Mouse (Mus musculus) intestine, postnatal 0 days (tissue): ENCODE data around the gene Nedd9. TPM values are rescaled to one million over a fixed set of nuclear protein-coding genes. Genes with fewer than 3 reads are reported as not detected.

Experiments used
- ATAC-seq: fragments of 200-750 bp; cut with Nextera tagmentation; 2 replicates; pipeline ENCODE4 v1.8.0; 2017; ENCODE audit warnings: mild to moderate bottlenecking, moderate TSS enrichment, moderate library complexity
- H3K27ac ChIP-seq: fragments of 300-500 bp; sonication (generic); 2 replicates; pipeline ENCODE4 v1.5.1; 2014; ENCODE audit warnings: mild to moderate bottlenecking, low read depth, low read length, moderate library complexity
- H3K27me3 ChIP-seq: fragments of 300-500 bp; sonication (generic); replicated peaks from 2 replicates; pipeline ENCODE4 v1.6.1; 2014; ENCODE audit warnings: low read length, mixed read lengths; ENCODE audit not compliant: control insufficient read depth, insufficient read depth
- H3K36me3 ChIP-seq: fragments of 300-500 bp; sonication (generic); 2 replicates; pipeline ENCODE4 v1.6.1; 2014; ENCODE audit warnings: mild to moderate bottlenecking, moderate library complexity; ENCODE audit not compliant: control insufficient read depth, insufficient read depth
- H3K4me1 ChIP-seq: fragments of 300-500 bp; sonication (generic); replicated peaks from 2 replicates; pipeline ENCODE4 v1.6.1; 2014; ENCODE audit warnings: antibody characterized with exemption, low read length, mixed read lengths; ENCODE audit not compliant: control insufficient read depth, insufficient read depth
- H3K4me2 ChIP-seq: fragments of 300-500 bp; sonication (generic); replicated peaks from 2 replicates; pipeline ENCODE4 v1.6.1; 2014; ENCODE audit warnings: low read depth, mild to moderate bottlenecking, moderate library complexity
- H3K4me3 ChIP-seq: fragments of 300-500 bp; sonication (generic); 2 replicates; pipeline ENCODE4 v1.5.1; 2014; ENCODE audit warnings: low read depth, low read length
- H3K9ac ChIP-seq: fragments of 300-500 bp; sonication (generic); 2 replicates; pipeline ENCODE4 v1.6.1; 2014; ENCODE audit warnings: mild to moderate bottlenecking, low read depth, low read length
- H3K9me3 ChIP-seq: fragments of 300-500 bp; sonication (generic); 2 replicates; pipeline ENCODE4 v1.6.1; 2016; ENCODE audit warnings: mixed run types; ENCODE audit not compliant: control insufficient read depth
- CTCF ChIP-seq: sonication (generic); IDR thresholded peaks from 2 replicates; pipeline ENCODE4 v1.5.1; 2016; ENCODE audit warnings: low read depth, mild to moderate bottlenecking, control low read depth, antibody characterized with exemption, moderate library complexity
- WGBS: fragments of 180-500 bp; shearing (Covaris S2); extraction: QIAGEN DNeasy Blood & Tissue Kit; methylation state at CpG from one replicate; pipeline ENCODE4 v1.1.7; 2014; 5-methylcytosine and 5-hydroxymethylcytosine counted together
- polyA plus RNA-seq: library from polyadenylated mRNA; unstranded; fragments of >200 nt; fragmentation: Nextera tagmentation; extraction: Ambion mirVana; gene quantifications from 2 replicates; pipeline ENCODE4 v1.2.1, GENCODE M21; 2015

Nedd9 gene
- polyA plus RNA-seq, 1 experiment from 2014 or later = 17.6 TPM

GRCm38 (mm10) chr13:41433201-41433600 is 54.0 kb downstream of the Nedd9 start:
- ATAC-seq = no peak
- Histone ChIP-seq H3K4me3 (no peak overlapping the region), H3K27me3 (no peaks in the 10 kb centered on the region), H3K4me2 (no peak overlapping the region), H3K9ac (no peak overlapping the region), H3K4me1 (no peaks in the 10 kb centered on the region), H3K27ac (no peak overlapping the region), H3K36me3 (no peaks in the 10 kb centered on the region), H3K9me3 (no peaks in the 10 kb centered on the region)
- 81% methylated on average over 6 of the region's 6 CpGs for WGBS
- no peak for TF ChIP-seq CTCF

- no peak for TF ChIP-seq CTCF
- Histone ChIP-seq H3K27ac (no peak overlapping the region), H3K9ac (no peak overlapping the region), H3K36me3 (no peaks in the 10 kb centered on the region), H3K4me3 (no peak overlapping the region), H3K27me3 (no peaks in the 10 kb centered on the region), H3K4me1 (no peaks in the 10 kb centered on the region), H3K9me3 (no peaks in the 10 kb centered on the region), H3K4me2 (no peak overlapping the region)
- WGBS = 72% methylated on average over 3 of the region's 3 CpGs
- no peak for ATAC-seq
Observed at GRCm38 (mm10) chr13:41431795-41432194, 55.4 kb downstream of the Nedd9 start.

GRCm38 (mm10) chr13:41427046-41427445 is 60.1 kb downstream of the Nedd9 start:
- Histone ChIP-seq H3K4me3 (no peak overlapping the region), H3K27me3 (no peaks in the 10 kb centered on the region), H3K4me1 (0 out of 2 replicates have a peak, but pooled peaks cover 5% of the 10 kb centered on the region), H3K27ac (no peak overlapping the region), H3K9ac (no peak overlapping the region), H3K4me2 (no peak overlapping the region), H3K9me3 (no peaks in the 10 kb centered on the region), H3K36me3 (no peaks in the 10 kb centered on the region)
- WGBS = 90% methylated on average over 3 of the region's 3 CpGs
- no peak for TF ChIP-seq CTCF
- no peak for ATAC-seq

- peak overlapping the region; percentile 64 for H3K27ac ChIP-seq
- no peak overlapping the region for H3K4me2 ChIP-seq
- no peak overlapping the region for H3K4me3 ChIP-seq
- H3K27me3 ChIP-seq = no peaks in the 10 kb centered on the region
- WGBS = 36% methylated on average over 10 of the region's 10 CpGs
- no peaks in the 10 kb centered on the region for H3K9me3 ChIP-seq
- no peak overlapping the region for H3K9ac ChIP-seq
- H3K36me3 ChIP-seq = no peaks in the 10 kb centered on the region
- peak; percentile 94 for ATAC-seq
- peaks cover 5% of the 10 kb centered on the region; the same call in 1 of the 2 replicates for H3K4me1 ChIP-seq
- peak; percentile 37 for TF ChIP-seq CTCF
Observed at GRCm38 (mm10) chr13:41423463-41424074, 63.6 kb downstream of the Nedd9 start.

- no peak overlapping the region for H3K27ac ChIP-seq
- ATAC-seq = no peak
- no peak overlapping the region for H3K9ac ChIP-seq
- H3K36me3 ChIP-seq = no peaks in the 10 kb centered on the region
- H3K4me1 ChIP-seq = peaks cover 5% of the 10 kb centered on the region; the same call in 1 of the 2 replicates
- H3K4me2 ChIP-seq = no peak overlapping the region
- WGBS = 74% methylated on average over 5 of the region's 5 CpGs
- no peaks in the 10 kb centered on the region for H3K9me3 ChIP-seq
- no peak overlapping the region for H3K4me3 ChIP-seq
- no peak for TF ChIP-seq CTCF
- no peaks in the 10 kb centered on the region for H3K27me3 ChIP-seq
Observed at GRCm38 (mm10) chr13:41422581-41422980, 64.6 kb downstream of the Nedd9 start.

- Histone ChIP-seq H3K9ac (no peak overlapping the region), H3K4me2 (no peak overlapping the region), H3K36me3 (no peaks in the 10 kb centered on the region), H3K27me3 (no peaks in the 10 kb centered on the region), H3K4me1 (peaks cover 5% of the 10 kb centered on the region; the same call in 1 of the 2 replicates), H3K27ac (no peak overlapping the region), H3K4me3 (no peak overlapping the region), H3K9me3 (no peaks in the 10 kb centered on the region)
- no peak for ATAC-seq
- WGBS = 70% methylated on average over 4 of the region's 4 CpGs
- TF ChIP-seq CTCF = no peak
Observed at GRCm38 (mm10) chr13:41420376-41420775, 66.8 kb downstream of the Nedd9 start.
